Mouse (Mus musculus) neural tube, embryonic 13.5 days (tissue): Measurements from ENCODE around the gene Hus1b. TPM values are rescaled to one million over a fixed set of nuclear protein-coding genes. Genes with fewer than 3 reads are reported as not detected.

ENCODE experiments used
- ATAC-seq: fragments of 200-750 bp; cut with Nextera tagmentation; 2 replicates; pipeline ENCODE4 v1.8.0; 2017; ENCODE audit warnings: low read depth, mild to moderate bottlenecking, moderate TSS enrichment, moderate library complexity
- H3K27ac ChIP-seq: fragments of 300-500 bp; sonication (generic); replicated peaks from 2 replicates; pipeline ENCODE4 v1.5.1; 2015; ENCODE audit warnings: moderate library complexity, mild to moderate bottlenecking, inconsistent platforms
- H3K27me3 ChIP-seq: fragments of 300-500 bp; sonication (generic); 2 replicates; pipeline ENCODE4 v1.6.1; 2015; ENCODE audit warnings: mild to moderate bottlenecking, inconsistent platforms
- H3K36me3 ChIP-seq: fragments of 300-500 bp; sonication (generic); 2 replicates; pipeline ENCODE4 v1.6.1; 2015; ENCODE audit warnings: mild to moderate bottlenecking, inconsistent platforms
- H3K4me1 ChIP-seq: fragments of 300-500 bp; sonication (generic); replicated peaks from 2 replicates; pipeline ENCODE4 v1.6.1; 2015; ENCODE audit warnings: inconsistent platforms
- H3K4me2 ChIP-seq: fragments of 300-500 bp; sonication (generic); 2 replicates; pipeline ENCODE4 v1.6.1; 2015; ENCODE audit warnings: inconsistent platforms, mild to moderate bottlenecking, moderate library complexity
- H3K4me3 ChIP-seq: fragments of 300-500 bp; sonication (generic); 2 replicates; pipeline ENCODE4 v1.5.1; 2015; ENCODE audit warnings: mild to moderate bottlenecking, inconsistent platforms
- H3K9ac ChIP-seq: fragments of 300-500 bp; sonication (generic); 2 replicates; pipeline ENCODE4 v1.6.1; 2015; ENCODE audit warnings: moderate library complexity, mild to moderate bottlenecking, inconsistent platforms
- H3K9me3 ChIP-seq: fragments of 300-500 bp; sonication (generic); 2 replicates; pipeline ENCODE4 v1.6.1; 2016; ENCODE audit warnings: inconsistent platforms
- whole genome bisulfite sequencing: fragments of 180-500 bp; shearing (Covaris S2); methylation state at CpG from one replicate; pipeline ENCODE4 v1.1.7; 2015; 5-methylcytosine and 5-hydroxymethylcytosine counted together
- polyA plus RNA-seq: library from polyadenylated mRNA; unstranded; fragments of >200 nt; fragmentation: Nextera tagmentation; extraction: Ambion mirVana; gene quantifications from 2 replicates; pipeline ENCODE4 v1.2.1, GENCODE M21; 2015

Gene Hus1b
- polyA plus RNA-seq, 1 experiment from 2014 or later: not detected

GRCm38 (mm10) chr13:30974247-30974630 is 26.7 kb upstream of the Hus1b start:
- Histone ChIP-seq H3K9me3 (no peaks in the 10 kb centered on the region), H3K27me3 (no peaks in the 10 kb centered on the region), H3K9ac (peak overlapping the region; percentile 93), H3K27ac (peak overlapping the region; percentile 89; the same call in 1 of the 2 replicates), H3K4me2 (peak overlapping the region; percentile 68), H3K36me3 (no peaks in the 10 kb centered on the region), H3K4me1 (peaks cover 18% of the 10 kb centered on the region), H3K4me3 (peak overlapping the region; percentile 91)
- ATAC-seq: peak; percentile 67
- 14% methylated on average over 5 of the region's 5 CpGs for WGBS

- peak within 1 kb of the TSS; percentile 68 for H3K4me2 ChIP-seq
- no peaks in the 10 kb centered on the region for H3K36me3 ChIP-seq
- H3K9ac ChIP-seq: peak within 1 kb of the TSS; percentile 93
- no peaks in the 10 kb centered on the region for H3K27me3 ChIP-seq
- H3K9me3 ChIP-seq: no peaks in the 10 kb centered on the region
- H3K4me1 ChIP-seq: peaks cover 18% of the 10 kb centered on the region
- peak within 1 kb of the TSS; percentile 91 for H3K4me3 ChIP-seq
- H3K27ac ChIP-seq: peak within 1 kb of the TSS; percentile 89
- peak; percentile 99 for ATAC-seq
- WGBS: 1% methylated on average over 48 of the region's 54 CpGs
Measured at GRCm38 (mm10) chr13:30973501-30974246, 26.1 kb upstream of the Hus1b start, which contains the start of the genes Exoc2 and Gm5447. Gene Exoc2, minus strand, starts transcription at chr13:30974093. Gene Gm5447, plus strand, starts transcription at chr13:30974204.

- Histone ChIP-seq H3K4me1 (peaks cover 21% of the 10 kb centered on the region), H3K9ac (no peak overlapping the region), H3K9me3 (no peaks in the 10 kb centered on the region), H3K27ac (no peak overlapping the region), H3K4me2 (no peak overlapping the region), H3K36me3 (no peaks in the 10 kb centered on the region), H3K27me3 (no peaks in the 10 kb centered on the region), H3K4me3 (no peak overlapping the region)
- ATAC-seq: no peak
- 95% methylated on average over 2 of the region's 2 CpGs for WGBS
Measured at GRCm38 (mm10) chr13:30972102-30972501, 24.5 kb upstream of the Hus1b start.

DNA sequence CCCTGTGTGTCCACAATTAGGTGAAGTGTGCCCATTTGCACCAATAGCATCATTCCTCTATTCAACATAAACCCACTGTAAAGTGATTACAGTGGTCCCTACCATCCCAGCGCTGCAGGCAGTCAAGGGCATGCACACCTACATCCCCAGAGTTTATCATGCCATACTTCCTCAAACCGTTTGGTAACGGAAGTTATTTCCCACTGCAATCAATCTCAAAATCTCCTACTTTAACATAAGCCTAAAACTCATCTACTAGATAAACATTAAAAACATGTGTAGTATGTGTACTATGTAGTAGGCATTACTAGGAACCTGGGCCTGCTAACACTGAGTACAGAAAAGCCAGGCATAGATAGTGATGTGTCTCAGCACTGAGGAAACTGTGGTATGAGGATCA is 23.5 kb upstream of the Hus1b start:
- Histone ChIP-seq H3K9ac (no peak overlapping the region), H3K9me3 (no peaks in the 10 kb centered on the region), H3K4me3 (no peak overlapping the region), H3K27me3 (no peaks in the 10 kb centered on the region), H3K4me2 (no peak overlapping the region), H3K27ac (no peak overlapping the region), H3K4me1 (peaks cover 32% of the 10 kb centered on the region), H3K36me3 (no peaks in the 10 kb centered on the region)
- 96% methylated on average over 3 of the region's 3 CpGs for WGBS
- no peak for ATAC-seq

GRCm38 (mm10) chr13:30968311-30968710 is 20.8 kb upstream of the Hus1b start:
- WGBS: 63% methylated on average over 4 of the region's 4 CpGs
- H3K27ac ChIP-seq: no peak overlapping the region
- H3K27me3 ChIP-seq: no peaks in the 10 kb centered on the region
- H3K4me1 ChIP-seq: peaks cover 32% of the 10 kb centered on the region
- ATAC-seq: no peak
- H3K4me2 ChIP-seq: no peak overlapping the region
- H3K36me3 ChIP-seq: no peaks in the 10 kb centered on the region
- H3K4me3 ChIP-seq: no peak overlapping the region
- H3K9me3 ChIP-seq: no peaks in the 10 kb centered on the region
- no peak overlapping the region for H3K9ac ChIP-seq

- Histone ChIP-seq H3K27me3 (no peaks in the 10 kb centered on the region), H3K9ac (peak overlapping the region; percentile 47; the same call in 1 of the 2 replicates), H3K4me3 (peak overlapping the region; percentile 20), H3K27ac (peak overlapping the region; percentile 54), H3K36me3 (no peaks in the 10 kb centered on the region), H3K9me3 (no peaks in the 10 kb centered on the region), H3K4me2 (peak overlapping the region; percentile 50), H3K4me1 (peaks cover 22% of the 10 kb centered on the region)
- WGBS: 9% methylated on average over 10 of the region's 10 CpGs
- peak; percentile 60 for ATAC-seq
Measured at GRCm38 (mm10) chr13:30966507-30966911, 18.9 kb upstream of the Hus1b start.

GRCm38 (mm10) chr13:30961932-30962331 is 14.4 kb upstream of the Hus1b start:
- ATAC-seq: no peak
- whole genome bisulfite sequencing: 68% methylated on average over 2 of the region's 2 CpGs

GRCm38 (mm10) chr13:30960714-30961113 is 13.2 kb upstream of the Hus1b start:
- ATAC-seq: no peak
- no peaks in the 10 kb centered on the region for H3K9me3 ChIP-seq
- H3K27ac ChIP-seq: no peak overlapping the region
- H3K4me2 ChIP-seq: no peak overlapping the region
- no peak overlapping the region for H3K4me3 ChIP-seq
- WGBS: 87% methylated on average over 2 of the region's 2 CpGs
- H3K9ac ChIP-seq: no peak overlapping the region
- no peaks in the 10 kb centered on the region for H3K36me3 ChIP-seq
- peaks cover 12% of the 10 kb centered on the region; the same call in 1 of the 2 replicates for H3K4me1 ChIP-seq
- H3K27me3 ChIP-seq: no peaks in the 10 kb centered on the region

More at GRCm38 (mm10) chr13:30961932-30962331, 14.4 kb upstream of the Hus1b start:
- no peaks in the 10 kb centered on the region for H3K9me3 ChIP-seq
- no peaks in the 10 kb centered on the region for H3K36me3 ChIP-seq
- H3K4me3 ChIP-seq: no peak overlapping the region
- H3K27ac ChIP-seq: no peak overlapping the region
- no peaks in the 10 kb centered on the region for H3K27me3 ChIP-seq
- no peak overlapping the region for H3K4me2 ChIP-seq
- no peak overlapping the region for H3K9ac ChIP-seq
- H3K4me1 ChIP-seq: peaks cover 23% of the 10 kb centered on the region

DNA sequence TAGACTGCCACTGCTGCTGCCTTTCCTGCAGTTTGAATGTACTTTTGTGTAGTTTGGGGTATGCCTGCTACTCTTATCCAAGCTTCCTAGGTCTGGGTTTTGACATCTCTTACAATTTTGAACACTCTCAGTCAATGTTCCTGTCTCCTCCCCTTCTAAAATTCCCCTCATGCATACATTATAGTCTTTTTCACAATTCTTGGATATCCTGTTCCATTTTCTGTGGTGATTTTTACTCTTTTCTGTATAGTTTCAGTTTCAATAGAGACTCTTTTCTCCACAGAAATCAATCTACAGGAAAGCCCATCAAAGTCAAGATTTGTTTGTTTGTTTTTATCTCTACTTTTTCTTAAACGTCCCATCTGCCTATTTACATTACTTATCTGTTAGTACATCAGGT is 6.0 kb upstream of the Hus1b start:
- Histone ChIP-seq H3K4me1 (no peaks in the 10 kb centered on the region), H3K27ac (no peak overlapping the region), H3K27me3 (no peaks in the 10 kb centered on the region), H3K9ac (no peak overlapping the region), H3K36me3 (no peaks in the 10 kb centered on the region), H3K9me3 (0 out of 2 replicates have a peak, but pooled peaks cover 4% of the 10 kb centered on the region), H3K4me3 (no peak overlapping the region), H3K4me2 (no peak overlapping the region)
- no peak for ATAC-seq
- WGBS: 83% methylated on average over 1 of the region's 1 CpGs

GRCm38 (mm10) chr13:30952044-30952443 is 4.5 kb upstream of the Hus1b start:
- Histone ChIP-seq H3K4me1 (no peaks in the 10 kb centered on the region), H3K9me3 (0 out of 2 replicates have a peak, but pooled peaks cover 4% of the 10 kb centered on the region), H3K27ac (no peak overlapping the region), H3K36me3 (no peaks in the 10 kb centered on the region), H3K4me2 (no peak overlapping the region), H3K27me3 (no peaks in the 10 kb centered on the region), H3K4me3 (no peak overlapping the region), H3K9ac (no peak overlapping the region)
- 97% methylated on average over 2 of the region's 2 CpGs for WGBS
- no peak for ATAC-seq

DNA sequence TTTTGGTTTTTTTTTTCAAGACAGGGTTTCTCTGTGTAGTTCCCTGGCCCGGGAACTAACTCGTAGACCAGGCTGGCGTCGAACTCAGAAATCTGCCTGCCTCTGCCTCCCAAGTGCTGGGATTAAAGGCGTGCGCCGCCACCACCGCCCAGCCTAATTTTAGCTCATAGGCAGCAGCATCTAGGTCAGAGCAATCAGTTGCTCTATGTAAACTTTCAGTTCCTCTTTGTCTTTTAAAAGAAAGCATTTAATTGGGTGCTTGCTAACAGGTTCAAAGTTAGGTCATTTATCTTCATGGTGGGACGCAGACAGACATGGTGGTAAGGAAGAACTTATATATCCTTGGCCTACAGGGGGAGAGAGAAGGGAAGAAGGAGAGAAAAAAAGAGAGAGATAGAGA is 1.6 kb upstream of the Hus1b start:
- no peaks in the 10 kb centered on the region for H3K9me3 ChIP-seq
- H3K4me1 ChIP-seq: no peaks in the 10 kb centered on the region
- no peak for ATAC-seq
- WGBS: 95% methylated on average over 9 of the region's 9 CpGs
- H3K4me3 ChIP-seq: no peak overlapping the region
- no peak overlapping the region for H3K27ac ChIP-seq
- H3K27me3 ChIP-seq: no peaks in the 10 kb centered on the region
- H3K36me3 ChIP-seq: no peaks in the 10 kb centered on the region
- H3K9ac ChIP-seq: no peak overlapping the region
- H3K4me2 ChIP-seq: no peak overlapping the region

DNA sequence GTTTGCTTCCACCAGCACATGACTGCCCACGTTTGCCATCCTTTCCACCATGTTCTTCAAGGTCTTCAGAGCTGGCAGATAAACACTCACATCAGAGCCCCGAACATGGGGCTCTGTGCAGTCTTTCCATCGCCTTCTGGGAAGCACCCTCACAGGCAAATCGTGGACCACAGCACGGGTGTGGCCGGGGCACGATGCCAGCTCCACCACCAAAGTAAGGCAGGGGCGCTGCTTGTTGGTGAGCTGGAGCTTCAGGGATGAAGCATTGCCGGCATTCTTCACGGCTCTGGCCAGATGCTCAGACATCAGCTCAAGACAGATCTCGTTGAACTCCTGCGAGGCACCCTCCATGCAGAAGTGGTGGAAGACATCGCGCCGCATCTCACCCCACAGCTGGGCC is 430 bp downstream of the Hus1b start:
- Histone ChIP-seq H3K36me3 (no peaks in the 10 kb centered on the region), H3K27me3 (no peaks in the 10 kb centered on the region), H3K27ac (no peak overlapping the region), H3K9ac (no peak overlapping the region), H3K4me3 (no peak overlapping the region), H3K4me1 (no peaks in the 10 kb centered on the region), H3K4me2 (no peak overlapping the region), H3K9me3 (no peaks in the 10 kb centered on the region)
- 96% methylated on average over 15 of the region's 15 CpGs for WGBS
- no peak for ATAC-seq

- Histone ChIP-seq H3K27me3 (no peaks in the 10 kb centered on the region), H3K4me3 (no peak overlapping the region), H3K36me3 (no peaks in the 10 kb centered on the region), H3K9me3 (no peaks in the 10 kb centered on the region), H3K9ac (no peak overlapping the region), H3K4me1 (no peaks in the 10 kb centered on the region), H3K4me2 (no peak overlapping the region), H3K27ac (no peak overlapping the region)
- ATAC-seq: no peak
Measured at GRCm38 (mm10) chr13:30945788-30946187, 1.8 kb downstream of the Hus1b start.
